18 mouse cellular contexts compared by ENCODE assay signal in the genomic region with DNA sequence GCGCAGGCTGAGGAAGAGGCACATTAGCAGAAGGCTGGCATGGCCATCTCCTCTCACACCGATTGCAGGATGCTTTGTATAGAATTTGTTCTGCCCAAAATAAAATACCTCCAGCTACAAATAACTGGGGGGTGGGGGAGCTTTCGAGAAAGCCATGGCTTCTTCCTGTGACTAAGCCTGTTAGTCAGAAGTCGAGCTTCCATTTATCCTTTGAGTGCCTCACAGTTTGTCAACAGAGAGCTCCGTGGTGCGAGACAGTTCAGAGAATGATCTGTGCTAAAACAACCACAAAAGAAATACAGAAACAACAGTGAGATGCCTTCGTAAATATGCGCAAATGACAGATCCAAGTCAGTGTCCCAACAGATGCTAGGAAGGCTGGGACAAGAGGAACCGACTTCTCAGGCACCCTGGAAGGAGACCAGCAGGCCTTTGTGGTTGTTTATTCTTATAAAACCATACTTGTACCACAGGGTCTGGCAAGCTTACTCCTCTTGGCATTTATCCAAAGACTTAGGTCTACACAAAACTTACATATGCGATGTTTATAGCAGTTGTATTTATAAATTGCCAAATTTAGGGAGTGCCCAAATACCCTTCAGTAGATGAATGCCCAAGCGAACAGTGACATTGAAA. TPM values are rescaled to one million over a fixed set of nuclear protein-coding genes. Genes with fewer than 3 reads are reported as not detected.
DNase-seq lines count a peak whose midpoint lies in the region; ATAC-seq and TF ChIP-seq lines count a peak whose summit lies in the region.
"Had no signal": no experiment of that assay in that cellular context is flagged by ENCODE, and none has a peak within 500 bp of the region (broad histone marks: within the 10 kb centered on the region; RNA-seq: fewer than 3 reads in every experiment).

No protein-coding gene starts in this region.

- H3K9ac ChIP-seq in lung, embryonic 14.5 days: no peak overlapping the region
- no peak overlapping the region for H3K9ac ChIP-seq in limb, embryonic 12.5 days (replicated peaks)
- H3K9ac ChIP-seq: embryonic facial prominence, embryonic 12.5 days; liver, postnatal 0 days had no signal

- H3K27ac ChIP-seq in lung, embryonic 14.5 days (ENCODE audit: low read depth): 0 out of 2 replicates have a peak overlapping the region, but pooled peaks have one; percentile 0
- H3K27ac ChIP-seq in limb, embryonic 12.5 days: peak overlapping the region; percentile 31; the same call in 1 of the 2 replicates
- H3K27ac ChIP-seq: embryonic facial prominence, embryonic 12.5 days; kidney, postnatal 0 days; midbrain, embryonic 10.5 days had no signal

- H3K4me3 ChIP-seq in lung, embryonic 14.5 days (ENCODE audit: low read depth, low read length): no peak overlapping the region
- H3K4me3 ChIP-seq in limb, embryonic 12.5 days (replicated peaks): no peak overlapping the region
- H3K4me3 ChIP-seq: embryonic facial prominence, embryonic 12.5 days; midbrain, embryonic 10.5 days had no signal

- no peak overlapping the region for H3K4me2 ChIP-seq in lung, embryonic 14.5 days
- no peak overlapping the region for H3K4me2 ChIP-seq in limb, embryonic 12.5 days
- H3K4me2 ChIP-seq: embryonic facial prominence, embryonic 12.5 days had no signal

- peak; percentile 80 for DNase-seq in lung, embryonic 14.5 days
- DNase-seq in lung, adult 18-20 months: no peak
- DNase-seq in 416B (ENCODE audit: low read depth): peak; percentile 64
- DNase-seq in adipocyte (ENCODE audit: low spot score): peak; percentile 24
- DNase-seq in embryo, embryonic 11 days: no peak
- DNase-seq in layer of hippocampus, postnatal 36 days: no peak
- DNase-seq in adrenal gland, postnatal 4 days (ENCODE audit: low spot score in 2 of 2): no peak
- DNase-seq: adrenal gland, postnatal 36 days; cerebellum, adult 8-10 months; gastrocnemius, postnatal 14 days; liver, postnatal 0 days had no signal

- TF ChIP-seq CTCF in lung, embryonic 14.5 days (IDR thresholded peaks at IDR 0.05; ENCODE audit: low read depth): no peak

- peak; percentile 78 for ATAC-seq in lung, embryonic 14.5 days (ENCODE audit: insufficient read depth)
- ATAC-seq in limb, embryonic 12.5 days (ENCODE audit: insufficient number of reproducible peaks, insufficient read depth, low FRiP score, low TSS enrichment, low read depth): no peak
- ATAC-seq: hindbrain, embryonic 16.5 days; intestine, postnatal 0 days; liver, postnatal 0 days had no signal

- peaks cover 9% of the 10 kb centered on the region; the same call in 1 of the 2 replicates for H3K4me1 ChIP-seq in lung, embryonic 14.5 days (ENCODE audit: insufficient read depth)
- H3K4me1 ChIP-seq in limb, embryonic 12.5 days (replicated peaks): peaks cover 15% of the 10 kb centered on the region

- no peaks in the 10 kb centered on the region for H3K27me3 ChIP-seq in lung, embryonic 14.5 days (ENCODE audit: insufficient read depth, low read length)
- H3K27me3 ChIP-seq in limb, embryonic 12.5 days: no peaks in the 10 kb centered on the region

- 58% methylated on average over 11 of the region's 11 CpGs for WGBS in lung, embryonic 14.5 days
- WGBS in limb, embryonic 12.5 days: 83% methylated on average over 11 of the region's 11 CpGs

- H3K9me3 ChIP-seq in lung, embryonic 14.5 days (ENCODE audit: low read depth, low read length): no peaks in the 10 kb centered on the region
- no peaks in the 10 kb centered on the region for H3K9me3 ChIP-seq in limb, embryonic 12.5 days
- H3K9me3 ChIP-seq: embryonic facial prominence, embryonic 12.5 days; G1E; midbrain, embryonic 10.5 days had no signal

- peaks cover 10% of the 10 kb centered on the region; the same call in 1 of the 2 replicates for H3K36me3 ChIP-seq in lung, embryonic 14.5 days (ENCODE audit: insufficient read depth)
- peaks cover 38% of the 10 kb centered on the region for H3K36me3 ChIP-seq in limb, embryonic 12.5 days

RNA-seq across cellular contexts. Expression of a gene that starts 9.0 kb away (rescaled TPM):
- polyA plus RNA-seq in lung, embryonic 14.5 days (2014; fragmentation: Nextera tagmentation; extraction: Ambion mirVana): 9.3 and 10.7 TPM in 2 replicates
- polyA plus RNA-seq in limb, embryonic 12.5 days (2016; fragmentation: Nextera tagmentation; extraction: Ambion mirVana): 10.1 and 15.3 TPM in 2 replicates
- 10 to 100 TPM; 13.8 to 16.8 TPM for total RNA-seq in layer of hippocampus, postnatal 36 days (2021)
- total RNA-seq in adrenal gland, postnatal 4 days (2021): 10 to 100 TPM; 18.6 to 18.7 TPM

RNA-seq across cellular contexts. Expression of a gene that starts 9.1 kb away (rescaled TPM):
- polyA plus RNA-seq in lung, embryonic 14.5 days (2014; fragmentation: Nextera tagmentation; extraction: Ambion mirVana): 19.5 and 21.0 TPM in 2 replicates
- polyA plus RNA-seq in limb, embryonic 12.5 days (2016; fragmentation: Nextera tagmentation; extraction: Ambion mirVana): 21.7 and 23.7 TPM in 2 replicates
- total RNA-seq in layer of hippocampus, postnatal 36 days (2021): 10 to 100 TPM in 1 of 2 experiments, 1 to 10 TPM in 1; 9.8 to 11.0 TPM
- total RNA-seq in adrenal gland, postnatal 4 days (2021): 10 to 100 TPM; 22.0 to 26.5 TPM

Comparison
In these comparisons a context has a peak if more than half of its experiments do, and no peak if none do; other contexts are left out.
1. DNase-seq: peak in lung, embryonic 14.5 days (single experiment), 416B (single experiment) and adipocyte (single experiment); none in lung, adult 18-20 months (0 of 2), embryo, embryonic 11 days (single experiment), layer of hippocampus, postnatal 36 days (0 of 2) and adrenal gland, postnatal 4 days (0 of 2).